Mouse (Mus musculus) heart, postnatal 10 days (tissue): ENCODE measurements at regions not wholly inside any gene's neighbourhood (a gene's known extent, or its start where the extent isn't known, plus 50 kb on each side); places are given as distances from the start of the nearest gene placed in this dataset.

Source experiments
- DNase-seq, 2 experiments: peaks; one replicate each; pipeline ENCODE4 v3.0.0; 2021
- intact Hi-C: fragments of 180-260 bp; cut with DNase I; formaldehyde crosslinking; loops from one replicate; pipeline ENCODE4 v1.15.1; 2025

- intact Hi-C loops = no loop called here
- DNase-seq = no peak
Measured at GRCm38 (mm10) chr2:107713706-107714105, 423.3 kb downstream of the Kcna4 start.

- intact Hi-C loops = loop anchor here (10.0 kb wide), 1 partner anchor 805 kb away; no protein-coding TSS in a partner anchor
- no peak for DNase-seq
Measured at GRCm38 (mm10) chr2:107729469-107729868, 439.0 kb downstream of the Kcna4 start.

- no peak for DNase-seq
- intact Hi-C loops = no loop called here
Measured at GRCm38 (mm10) chr2:107734291-107734690, 443.9 kb downstream of the Kcna4 start.

GRCm38 (mm10) chr2:107734703-107735102 is 444.3 kb downstream of the Kcna4 start:
- no peak for DNase-seq
- intact Hi-C loops = no loop called here
